Mouse (Mus musculus) gastrocnemius, postnatal 36 days (tissue): ENCODE measurements around the gene Klf8. TPM values are rescaled to one million over a fixed set of nuclear protein-coding genes. Genes with fewer than 3 reads are reported as not detected.

Source experiments
- DNase-seq, 2 experiments: peaks; one replicate each; pipeline ENCODE4 v3.0.0; 2022
- intact Hi-C: fragments of 180-260 bp; cut with DNase I; formaldehyde crosslinking; loops from one replicate; pipeline ENCODE4 v1.15.1; 2025
- total RNA-seq, 2 experiments: library from RNA; stranded (reverse); gene quantifications; 2 replicates each; pipeline ENCODE4 v1.2.3; 2021

Klf8 gene
- total RNA-seq, 2 experiments from 2014 or later: 0.15 to 0.28 TPM

- intact Hi-C loops: no loop called here
- DNase-seq: no peak
These were observed 179.8 kb downstream of the Klf8 start for GRCm38 (mm10) chrX:153417067-153417466.

- intact Hi-C loops: no loop called here
These were observed 196.5 kb downstream of the Klf8 start for GRCm38 (mm10) chrX:153433659-153434293.

GRCm38 (mm10) chrX:153439573-153439972, 202.3 kb downstream of the Klf8 start:
- intact Hi-C loops: no loop called here
- DNase-seq: no peak

More at GRCm38 (mm10) chrX:153433659-153434293, 196.5 kb downstream of the Klf8 start:
- DNase-seq: no peak

- intact Hi-C loops: no loop called here
- DNase-seq: no peak
These were observed 202.8 kb downstream of the Klf8 start for GRCm38 (mm10) chrX:153440018-153440417.

Other genes with a start within 250 kb of the Klf8 start
- not detected for gene Usp51, start 231.0 kb upstream of the Klf8 start, total RNA-seq
- 1 to 10 TPM; 4.2 to 4.5 TPM for gene Mageh1, start 199.9 kb upstream of the Klf8 start, total RNA-seq
- not detected for gene Foxr2, start 118.7 kb upstream of the Klf8 start, total RNA-seq
- gene Rragb, start 97.5 kb upstream of the Klf8 start, total RNA-seq: 1 to 10 TPM; 1.6 to 3.3 TPM